Mouse (Mus musculus) CD8-positive naive resting alpha-beta T cell, adult 2 months (primary cell): ENCODE results near the gene Cacna1c.

Experiments used
- DNase-seq, 2 experiments: peaks; one replicate each; pipeline ENCODE4 v3.0.0; 2022; ENCODE audit warnings: low read depth in 2 of 2, low spot score in 2 of 2

Cacna1c gene

DNA sequence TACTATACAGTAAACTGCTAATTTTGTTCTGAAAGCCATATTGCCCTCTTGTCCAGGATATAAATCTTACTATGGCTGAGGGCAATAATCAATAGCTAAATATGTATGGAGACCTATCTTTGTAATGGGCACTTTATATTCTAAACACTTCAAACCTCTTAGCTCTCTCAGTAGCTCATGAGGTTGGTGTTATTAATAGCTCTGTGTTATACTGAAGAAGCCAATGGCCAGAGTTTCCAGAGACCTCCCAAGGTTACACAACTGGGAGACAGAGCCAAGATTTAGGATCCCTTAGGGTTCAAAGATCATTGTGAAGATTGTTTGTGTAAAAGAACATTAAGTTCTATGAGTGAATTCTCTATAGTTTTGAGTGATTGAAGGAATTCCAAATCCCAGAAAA, 30.5 kb downstream of the Cacna1c start:
- no peak for DNase-seq

GRCm38 (mm10) chr6:119145109-119145508, 51.1 kb downstream of the Cacna1c start:
- DNase-seq = no peak

DNA sequence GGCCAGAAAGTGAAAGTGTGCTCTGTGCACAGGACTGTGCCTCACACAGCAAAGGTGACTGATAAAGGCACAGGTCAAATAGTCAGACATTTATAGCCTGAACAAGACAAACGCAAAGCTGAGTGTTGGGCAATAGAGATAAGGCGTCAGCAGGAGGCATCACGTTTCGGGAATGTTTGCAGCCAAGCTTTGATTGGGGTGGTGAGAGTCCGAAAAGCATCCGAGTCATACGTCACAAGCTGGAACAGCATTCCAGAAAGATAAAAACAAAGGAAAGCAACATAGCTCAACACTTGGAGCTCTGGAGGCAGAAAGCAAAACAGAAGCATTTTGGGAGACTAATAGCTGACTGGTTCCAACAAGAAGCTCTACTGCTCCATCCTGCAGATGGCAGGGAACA, 56.7 kb downstream of the Cacna1c start:
- DNase-seq = no peak

GRCm38 (mm10) chr6:119137768-119138167, 58.5 kb downstream of the Cacna1c start:
- no peak for DNase-seq

GRCm38 (mm10) chr6:119132863-119133262, 63.4 kb downstream of the Cacna1c start:
- DNase-seq = no peak

- DNase-seq = no peak
Measured at GRCm38 (mm10) chr6:119132111-119132735, 64.0 kb downstream of the Cacna1c start.

- peak; percentile 9 to 44 for DNase-seq
Measured at GRCm38 (mm10) chr6:119129664-119130063, 66.6 kb downstream of the Cacna1c start.

DNA sequence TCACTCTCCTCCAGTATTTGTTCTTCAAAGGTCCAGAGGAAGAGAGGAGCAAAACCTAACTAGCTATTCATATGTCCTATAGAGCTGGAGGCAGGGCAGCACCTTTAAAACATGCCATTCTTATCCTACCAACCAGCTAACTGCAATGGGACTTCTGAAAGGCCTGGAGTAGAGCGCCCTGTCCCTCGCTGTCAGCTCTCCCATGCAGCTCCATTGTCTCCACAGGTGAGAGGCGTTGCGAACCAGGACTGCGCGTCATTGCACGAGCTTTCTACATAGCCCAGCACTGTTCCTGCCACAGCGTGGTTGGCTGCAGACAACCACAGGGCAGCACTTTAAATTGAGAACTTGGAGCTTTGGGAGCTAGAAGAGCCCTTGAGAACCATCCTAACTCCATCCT, 67.7 kb downstream of the Cacna1c start:
- no peak for DNase-seq

DNA sequence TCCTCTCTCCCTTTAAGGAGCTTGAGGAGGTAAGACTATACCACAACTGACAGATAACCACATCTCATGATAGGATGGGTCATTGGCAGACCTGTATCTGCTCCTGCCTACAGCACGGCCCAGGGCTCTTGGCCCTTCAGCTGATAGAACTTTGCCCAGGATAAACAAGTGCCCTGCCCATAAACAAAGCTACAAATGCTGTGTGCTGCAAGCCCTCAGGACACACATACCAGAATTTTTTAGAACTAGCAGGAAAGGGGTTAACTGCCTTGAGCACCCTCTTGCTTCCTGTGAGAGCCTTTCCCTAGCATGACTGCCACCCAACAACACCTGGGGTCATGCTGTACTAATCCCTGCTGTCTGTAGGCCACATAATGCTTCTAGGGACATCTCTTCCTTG, 68.1 kb downstream of the Cacna1c start:
- no peak for DNase-seq

DNA sequence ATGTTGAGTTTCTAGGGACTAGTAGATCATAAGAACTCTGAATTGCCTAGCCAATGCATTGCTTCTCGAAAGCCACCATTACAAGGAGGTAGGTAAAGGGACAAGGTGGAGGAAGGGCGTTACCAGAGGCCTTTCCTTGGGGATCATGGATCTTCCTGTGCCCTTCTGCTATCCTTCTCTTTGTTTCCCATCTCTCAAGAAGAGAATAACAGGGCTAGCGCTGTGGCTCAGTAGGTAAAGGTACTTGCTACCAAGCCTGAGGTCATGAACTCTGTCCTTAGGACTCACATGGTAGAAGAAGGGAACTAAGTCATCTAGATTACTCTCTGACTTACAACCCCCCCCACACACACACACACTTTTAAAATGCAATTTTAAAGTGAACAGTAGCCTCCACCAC, 69.2 kb downstream of the Cacna1c start:
- no peak for DNase-seq

GRCm38 (mm10) chr6:119118371-119118770, 77.8 kb downstream of the Cacna1c start:
- DNase-seq = no peak

DNA sequence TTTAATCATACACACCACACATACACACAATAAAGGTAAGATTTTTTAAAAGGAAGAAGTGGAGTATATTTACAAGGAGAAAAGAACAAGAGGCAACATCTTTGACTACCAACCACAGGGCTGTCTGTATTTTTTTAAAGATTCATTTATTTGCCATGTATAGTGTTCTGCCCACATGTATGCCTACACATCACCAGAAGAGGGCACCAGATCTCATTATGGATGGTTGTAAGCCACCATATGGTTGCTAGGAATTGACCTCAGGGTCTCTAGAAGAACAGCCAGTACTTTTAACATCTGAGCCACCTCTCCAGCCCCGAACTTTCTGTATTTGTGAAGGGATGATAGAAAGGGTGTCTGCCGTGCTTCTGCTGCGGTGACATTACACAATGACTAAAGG, 79.9 kb downstream of the Cacna1c start:
- DNase-seq = no peak

- DNase-seq = no peak
Measured at GRCm38 (mm10) chr6:119113362-119113761, 82.9 kb downstream of the Cacna1c start.

GRCm38 (mm10) chr6:119110369-119110768, 85.8 kb downstream of the Cacna1c start:
- no peak for DNase-seq

DNA sequence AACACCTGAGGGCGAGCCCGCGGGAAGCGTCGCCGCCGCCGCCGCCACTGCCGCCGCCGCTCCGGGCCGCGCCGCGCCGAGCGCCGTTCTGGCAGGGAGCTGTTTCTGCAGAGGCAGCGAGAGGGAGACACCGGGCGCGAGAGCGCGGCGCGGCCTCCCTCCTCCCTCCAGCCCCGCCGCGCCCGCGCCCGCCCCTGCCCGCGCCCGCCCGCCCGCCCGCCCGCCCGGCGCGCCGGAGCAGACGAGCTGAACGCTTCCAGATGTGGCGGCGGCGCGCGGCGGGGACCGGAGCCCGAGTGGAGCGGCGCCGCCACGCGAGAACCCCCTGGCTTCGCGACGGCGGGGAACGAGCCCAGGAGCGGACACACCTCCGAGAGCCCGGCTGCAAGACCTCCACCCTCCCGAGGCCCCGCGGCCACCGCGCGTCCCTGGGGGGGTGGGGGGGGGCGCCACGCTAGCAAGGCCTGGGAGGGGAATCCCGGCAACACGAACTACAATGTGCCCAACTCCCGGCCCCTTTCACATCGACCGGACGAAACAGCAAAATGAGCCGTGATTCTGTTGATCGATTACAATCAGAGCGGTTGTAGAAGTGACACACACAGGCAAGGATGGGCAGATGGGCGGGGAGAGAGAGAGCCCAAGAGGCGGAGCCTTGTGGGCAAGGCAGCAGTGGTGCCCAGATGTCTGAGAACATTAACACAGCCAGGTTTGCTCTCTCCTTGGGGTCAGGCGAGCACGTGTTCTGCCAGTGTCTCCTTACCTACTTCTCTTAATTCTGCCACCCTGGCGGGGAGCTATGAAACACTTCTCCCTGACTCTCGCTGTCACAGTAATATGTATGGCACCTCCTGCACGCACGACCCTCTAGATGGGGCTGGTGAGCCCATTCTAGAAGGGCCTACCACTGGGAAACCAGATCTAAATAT, 87.5 kb downstream of the Cacna1c start:
- DNase-seq = peak; percentile 21 to 30

- DNase-seq = no peak
Measured at GRCm38 (mm10) chr6:119107856-119108465, 88.3 kb downstream of the Cacna1c start.

GRCm38 (mm10) chr6:119107140-119107855, 88.9 kb downstream of the Cacna1c start:
- no peak for DNase-seq

GRCm38 (mm10) chr6:119106726-119107125, 89.5 kb downstream of the Cacna1c start:
- no peak for DNase-seq

- DNase-seq = no peak
Measured at GRCm38 (mm10) chr6:119105651-119106595, 90.3 kb downstream of the Cacna1c start.

GRCm38 (mm10) chr6:119104246-119104645, 92.0 kb downstream of the Cacna1c start:
- peak in 1 of 2 experiments; percentile 5 for DNase-seq
